Mouse (Mus musculus) urinary bladder, postnatal 14 days (tissue): Measurements from ENCODE around the gene Cyp46a1.

ENCODE experiments used
- DNase-seq: peaks from one replicate; pipeline ENCODE4 v3.0.0; 2021; ENCODE audit warnings: low spot score

Gene Cyp46a1

DNA sequence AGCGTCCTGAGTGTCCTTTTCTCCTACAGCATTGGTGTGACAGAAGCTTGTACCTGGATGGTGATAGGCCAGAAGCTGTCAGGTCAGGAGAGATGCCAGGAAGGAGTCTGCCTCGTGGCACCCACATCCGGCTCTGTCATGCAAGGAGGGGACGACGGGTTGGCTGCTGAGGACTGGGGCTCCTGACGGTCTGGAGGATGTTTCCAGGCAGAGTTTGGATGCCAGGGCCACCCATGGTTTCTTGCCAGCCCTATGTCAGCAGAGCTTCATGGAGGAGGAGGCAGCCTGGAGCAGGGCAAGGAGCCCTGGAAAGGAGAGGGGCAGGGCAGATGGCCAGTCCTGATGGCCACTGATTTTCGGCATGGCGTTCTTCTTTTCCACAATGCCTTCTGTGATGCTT lies 65.0 kb downstream of the Cyp46a1 start:
- DNase-seq = no peak

DNA sequence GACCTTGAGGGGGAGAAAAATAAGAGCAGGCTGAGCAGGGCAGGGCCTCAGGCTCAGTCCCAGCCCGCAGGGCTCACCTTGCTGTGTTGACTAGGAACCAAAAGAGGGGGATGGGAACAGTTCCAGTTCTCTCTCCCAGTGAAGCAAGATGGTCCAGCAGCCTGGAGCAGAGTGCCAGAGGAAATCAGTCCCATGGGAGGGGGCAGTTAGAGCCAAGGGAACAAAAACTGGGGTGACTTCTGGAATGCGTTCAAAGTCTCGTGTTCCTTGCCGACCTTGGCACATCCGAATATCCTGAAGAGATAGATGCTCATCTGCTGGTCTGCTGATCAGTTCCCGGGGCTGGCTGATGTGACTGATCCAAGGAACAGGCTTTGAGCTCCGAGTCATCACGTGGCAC lies 66.8 kb downstream of the Cyp46a1 start:
- DNase-seq = no peak

- DNase-seq = peak; percentile 38
These were observed 69.8 kb downstream of the Cyp46a1 start for GRCm38 (mm10) chr12:108403957-108404356.

GRCm38 (mm10) chr12:108409100-108409499 lies 74.9 kb downstream of the Cyp46a1 start:
- DNase-seq = no peak

- DNase-seq = no peak
These were observed 76.4 kb downstream of the Cyp46a1 start for GRCm38 (mm10) chr12:108410416-108411208.
